Mouse (Mus musculus) layer of hippocampus, postnatal 14 days (tissue): ENCODE data around the gene Cenpx. TPM values are rescaled to one million over a fixed set of nuclear protein-coding genes. Genes with fewer than 3 reads are reported as not detected.
"Not testable (repeated sequence)": the region's sequence is repeated elsewhere in the genome, so short reads cannot be mapped to it uniquely, and the experiment has no call there.

ENCODE experiments used
- DNase-seq, 2 experiments: peaks; one replicate each; pipeline ENCODE4 v3.0.0; 2021 to 2022; ENCODE audit warnings: low spot score in 2 of 2, mixed read lengths in 1 of 2
- total RNA-seq, 2 experiments: library from RNA; stranded (reverse); gene quantifications; 2 replicates each; pipeline ENCODE4 v1.2.3; 2021

Gene Cenpx
- total RNA-seq, 2 experiments from 2014 or later = 26.8 to 28.9 TPM

DNA sequence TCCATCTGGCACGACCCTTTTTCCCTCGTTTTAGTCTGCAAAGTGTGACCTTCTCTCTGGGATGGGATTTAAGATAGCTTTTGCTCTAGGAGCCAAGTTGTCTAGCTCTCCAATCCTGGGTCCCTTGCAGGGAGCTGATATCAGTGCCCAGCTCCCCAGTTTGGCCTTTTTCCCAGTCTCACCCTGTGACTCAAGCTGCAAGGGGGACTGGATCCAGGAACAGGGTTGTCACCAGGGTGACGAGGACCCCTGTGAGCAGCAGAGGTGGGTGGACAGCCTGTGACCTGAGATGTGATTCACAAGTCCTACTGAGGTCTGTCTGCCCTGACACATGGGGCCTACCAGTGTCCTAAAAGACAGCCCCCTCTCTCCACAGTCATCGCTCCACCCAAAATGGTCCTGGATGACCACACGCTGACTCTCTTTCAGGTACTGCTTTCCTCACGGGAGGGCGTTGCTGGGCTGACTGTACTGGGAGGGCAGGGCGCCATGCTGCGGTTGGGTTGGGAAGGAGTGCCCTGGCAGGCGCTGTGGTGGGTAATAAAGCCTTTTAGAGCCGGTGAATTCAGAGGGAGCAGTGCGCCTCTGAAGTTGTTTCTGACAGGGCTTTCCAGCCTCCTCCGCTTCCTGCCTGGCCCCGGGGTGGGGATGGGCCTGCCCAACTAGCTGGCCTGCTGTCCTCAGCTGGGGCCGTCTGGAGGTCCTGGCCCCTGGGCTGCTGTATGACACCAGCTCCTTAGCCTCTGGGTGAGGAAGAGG lies 9.7 kb downstream of the Cenpx start:
- DNase-seq = no peak

- DNase-seq = no peak
Measured at GRCm38 (mm10) chr11:120697741-120698140, 15.8 kb downstream of the Cenpx start.

DNA sequence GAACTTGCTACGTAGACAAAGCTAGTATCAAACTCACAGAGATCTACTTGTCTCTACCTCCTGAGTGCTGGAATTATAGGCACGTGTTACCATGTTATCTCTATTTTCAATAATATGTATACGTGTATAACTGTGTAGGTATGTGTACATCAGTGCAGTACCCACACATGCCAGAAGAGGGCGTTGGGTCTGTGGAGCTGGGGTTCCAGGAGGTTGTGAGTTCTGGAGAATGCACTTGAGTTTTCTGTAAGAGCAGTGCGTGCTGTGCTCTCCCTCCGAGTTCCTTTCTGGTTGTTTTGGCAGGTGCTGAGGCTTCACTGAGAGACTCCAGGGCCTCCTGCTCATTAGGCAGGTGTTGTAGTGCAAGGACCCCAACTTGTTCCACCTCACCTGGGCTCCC lies 17.0 kb downstream of the Cenpx start:
- no peak for DNase-seq

DNA sequence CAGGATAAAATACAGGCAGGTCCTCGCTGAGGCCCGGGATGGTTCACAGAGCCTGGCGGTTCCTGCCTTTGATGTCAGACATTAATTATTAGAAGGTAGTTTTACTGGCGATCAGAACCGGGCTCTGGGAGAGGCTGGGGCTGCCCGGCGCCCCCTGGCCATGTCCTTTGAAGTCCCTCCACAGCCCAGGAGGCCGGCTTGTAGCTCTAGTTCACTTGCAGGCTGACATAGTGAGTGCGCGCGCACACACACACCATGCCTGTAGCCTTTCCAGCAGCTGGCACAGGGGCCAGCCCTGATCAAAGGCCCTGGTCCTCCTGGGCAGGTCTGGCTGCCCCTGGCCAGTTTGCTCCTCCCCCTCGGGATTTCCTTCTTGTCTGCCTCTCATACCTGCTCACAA lies 17.9 kb downstream of the Cenpx start:
- no peak for DNase-seq

- peak in 1 of 2 experiments; percentile 49 for DNase-seq
Measured at GRCm38 (mm10) chr11:120695184-120695583, 18.4 kb downstream of the Cenpx start.

DNA sequence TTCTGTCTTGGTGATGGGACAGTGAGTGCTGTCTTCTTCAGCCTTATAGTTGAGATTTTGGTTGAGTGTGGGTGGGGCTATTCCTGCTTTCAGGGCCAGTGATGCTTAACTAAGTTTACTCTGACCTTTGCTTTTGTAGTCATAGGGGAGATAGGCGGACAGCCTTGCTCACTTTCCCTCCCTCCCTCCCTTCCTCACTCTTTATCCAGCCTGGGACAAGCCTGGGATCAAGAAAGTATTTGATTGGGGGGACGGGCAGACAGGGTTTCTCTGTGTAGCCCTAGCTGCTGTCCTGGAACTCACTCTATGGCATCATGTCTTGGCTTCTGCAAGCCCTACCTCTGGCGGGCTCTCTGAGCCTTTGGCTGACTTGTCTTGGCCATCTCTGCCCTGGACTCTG lies 20.1 kb downstream of the Cenpx start:
- DNase-seq = no peak

GRCm38 (mm10) chr11:120692471-120693011 lies 21.0 kb downstream of the Cenpx start:
- DNase-seq = peak in 1 of 2 experiments; percentile 33

- DNase-seq = no peak
Measured at GRCm38 (mm10) chr11:120689365-120689764, 24.2 kb downstream of the Cenpx start.

DNA sequence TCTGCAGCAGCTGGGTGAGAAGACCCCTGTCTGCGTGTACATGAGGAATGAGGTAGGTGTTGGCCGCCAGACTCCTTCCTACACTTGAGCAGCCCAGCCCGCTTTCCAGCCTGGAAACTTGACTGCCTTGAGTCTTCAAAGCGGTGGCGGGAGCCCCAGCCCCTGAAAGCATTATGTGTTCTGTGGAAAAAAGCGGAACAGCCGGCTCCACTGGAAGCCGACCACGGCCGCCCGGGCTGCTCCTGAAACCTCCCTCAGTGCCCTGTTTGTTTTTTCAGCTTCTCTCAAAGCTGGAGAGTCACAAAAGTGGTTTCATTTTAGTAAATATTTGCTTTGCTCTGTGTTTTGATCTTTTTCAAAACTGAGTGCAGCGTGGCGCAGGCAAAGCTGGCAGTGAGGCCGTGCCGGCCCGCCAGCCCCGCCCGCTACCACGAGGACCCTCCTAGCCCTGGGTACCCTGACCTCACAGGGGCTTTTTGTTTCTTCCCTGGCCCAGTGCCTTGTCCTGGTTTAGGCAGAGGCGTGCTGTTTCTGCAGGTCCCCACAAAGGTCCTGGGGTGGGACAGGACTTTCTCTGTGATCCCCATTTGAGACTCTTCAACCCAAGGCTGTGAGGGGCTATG lies 26.8 kb downstream of the Cenpx start:
- DNase-seq = no peak

DNA sequence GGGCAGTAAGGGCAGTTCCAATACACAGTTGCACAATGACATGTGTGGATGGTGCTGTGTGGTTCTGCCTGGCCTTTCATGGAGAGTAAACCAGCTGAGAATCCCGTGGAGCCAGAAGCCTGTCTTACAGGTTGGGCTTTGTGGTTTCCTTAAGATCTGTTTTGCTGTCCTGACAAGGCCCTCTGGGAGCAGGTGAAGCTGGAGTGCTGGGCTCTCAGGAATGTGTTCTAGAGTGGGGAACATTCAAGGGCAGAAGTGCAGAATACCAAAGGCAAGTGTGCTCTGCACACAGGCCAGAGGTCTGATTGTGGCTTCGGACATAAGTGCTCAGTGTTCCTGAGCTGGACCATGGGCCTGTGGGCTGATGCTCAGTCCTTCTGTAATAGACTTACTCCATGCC lies 28.9 kb downstream of the Cenpx start:
- no peak for DNase-seq

GRCm38 (mm10) chr11:120684086-120684485 lies 29.5 kb downstream of the Cenpx start:
- DNase-seq = no peak

- DNase-seq = no peak
Measured at GRCm38 (mm10) chr11:120683536-120683935, 30.0 kb downstream of the Cenpx start.

GRCm38 (mm10) chr11:120682683-120683082 lies 30.9 kb downstream of the Cenpx start:
- no peak for DNase-seq

GRCm38 (mm10) chr11:120679909-120680308 lies 33.6 kb downstream of the Cenpx start:
- DNase-seq = no peak

DNA sequence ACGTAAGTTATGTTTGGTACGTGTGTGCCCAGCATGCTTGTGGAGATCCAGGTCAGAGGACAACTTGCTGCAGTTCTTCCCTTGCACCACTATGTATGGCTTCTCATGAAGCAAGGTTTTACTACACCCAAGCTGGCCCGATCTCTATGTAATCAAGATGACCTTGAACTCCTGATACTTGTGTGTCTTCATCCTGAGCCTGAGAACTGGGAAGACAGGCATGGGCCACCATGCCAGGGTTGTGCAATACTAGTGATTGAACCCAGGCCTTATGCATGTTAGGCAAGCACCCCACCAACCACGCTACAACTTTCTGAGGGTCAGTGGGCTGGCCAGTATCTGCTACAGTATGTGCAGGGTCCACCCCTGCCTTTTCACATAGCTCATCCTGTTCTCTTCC lies 36.6 kb downstream of the Cenpx start:
- no peak for DNase-seq

DNA sequence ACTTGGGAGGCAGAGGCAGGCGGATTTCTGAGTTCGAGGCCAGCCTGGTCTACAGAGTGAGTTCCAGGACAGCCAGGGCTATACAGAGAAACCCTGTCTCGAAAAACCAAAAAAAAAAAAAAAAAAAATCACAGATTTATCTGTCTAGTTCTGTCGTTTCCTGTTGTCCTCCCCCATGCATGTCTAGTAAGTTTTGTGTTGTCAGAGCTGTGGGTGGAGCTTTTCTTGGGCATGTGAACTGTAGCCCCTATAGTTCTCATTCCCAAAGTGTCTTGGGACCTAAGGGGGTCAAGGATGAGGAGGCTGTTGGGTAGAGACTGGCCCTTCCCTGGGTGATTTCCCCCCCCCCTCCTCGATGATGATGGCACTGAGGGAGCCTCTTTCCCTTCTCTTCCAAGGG lies 37.7 kb downstream of the Cenpx start:
- not testable (repeated sequence) for DNase-seq

GRCm38 (mm10) chr11:120673594-120674122 lies 39.9 kb downstream of the Cenpx start:
- DNase-seq = no peak

- peak; percentile 92 to 93 for DNase-seq
Measured at GRCm38 (mm10) chr11:120672687-120673593, 40.6 kb downstream of the Cenpx start, which contains the start of gene Aspscr1. Aspscr1 (plus strand) TSS chr11:120672973.

DNA sequence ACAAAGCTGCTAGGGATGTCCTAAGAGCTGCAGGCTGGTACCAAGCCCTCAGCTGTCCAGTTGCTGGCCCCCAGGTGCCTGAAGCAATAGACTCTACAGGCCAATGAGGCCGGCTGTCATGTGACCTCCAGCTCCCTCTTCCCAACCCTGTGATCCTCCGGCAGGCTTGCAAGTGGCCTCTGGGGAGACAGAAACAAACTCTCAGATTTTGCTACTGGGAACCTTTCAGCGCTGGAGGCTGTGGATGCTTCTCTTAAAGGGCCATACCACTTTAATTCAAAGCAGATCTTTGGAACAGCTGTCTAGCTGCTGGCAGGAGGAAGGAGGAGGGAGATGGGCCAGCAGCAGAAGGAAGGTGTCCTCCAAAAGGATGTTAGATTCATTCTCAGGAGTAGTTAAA lies 46.9 kb downstream of the Cenpx start:
- no peak for DNase-seq

- DNase-seq = no peak
Measured at GRCm38 (mm10) chr11:120665406-120665805, 48.1 kb downstream of the Cenpx start.

- no peak for DNase-seq
Measured at GRCm38 (mm10) chr11:120663714-120664113, 49.8 kb downstream of the Cenpx start.
